Mouse (Mus musculus): ENCODE measurements around the gene Glce.

The Glce gene

DNA sequence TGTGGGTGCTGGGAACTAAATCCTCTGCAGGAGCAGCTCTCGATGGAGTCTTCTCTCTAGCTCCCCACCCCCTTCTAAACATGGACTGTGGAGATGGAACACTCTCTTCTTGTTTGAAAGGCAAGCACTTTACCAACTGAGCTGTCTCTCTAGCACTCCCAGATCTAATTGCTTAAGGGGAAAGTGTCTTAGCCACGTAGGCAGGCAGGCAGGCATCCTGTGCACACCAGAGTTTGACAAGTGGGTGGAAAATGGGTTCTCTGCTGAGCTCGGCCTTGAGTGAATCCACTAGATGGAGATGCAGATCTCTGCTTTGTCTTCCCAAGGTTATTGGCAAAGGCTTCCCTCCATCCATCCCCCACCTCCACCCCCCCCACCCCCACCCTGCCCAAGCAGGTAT is 94.4 kb downstream of the Glce start:
- no peak for DNase-seq (ENCODE audit: low read depth, low spot score)

DNA sequence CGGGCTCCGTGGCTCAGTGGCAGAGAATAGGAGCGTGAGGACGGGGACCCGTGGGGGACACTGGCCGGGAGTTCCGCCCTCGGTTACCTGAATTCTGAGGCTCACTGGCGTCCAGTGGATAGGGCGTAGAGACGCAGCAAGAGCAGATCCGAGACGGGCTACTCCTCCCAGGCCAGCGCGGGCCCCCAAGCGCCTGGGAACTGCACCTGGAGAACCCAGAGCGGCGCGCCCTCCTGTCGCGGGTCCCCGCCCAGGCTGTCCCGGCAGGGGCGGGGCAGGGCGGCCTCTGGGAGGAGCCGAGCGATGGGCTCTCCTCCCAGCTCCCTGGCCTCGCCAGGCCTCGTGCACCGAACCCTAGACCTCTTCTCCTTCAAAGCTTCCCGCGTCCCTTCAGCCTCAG is 95.9 kb downstream of the Glce start, which contains the start of gene Paqr5:
Gene Paqr5 (minus strand): TSS at position 257 of the 400 bp plus-strand sequence.
- no peak for DNase-seq (ENCODE audit: low read depth, low spot score)

DNA sequence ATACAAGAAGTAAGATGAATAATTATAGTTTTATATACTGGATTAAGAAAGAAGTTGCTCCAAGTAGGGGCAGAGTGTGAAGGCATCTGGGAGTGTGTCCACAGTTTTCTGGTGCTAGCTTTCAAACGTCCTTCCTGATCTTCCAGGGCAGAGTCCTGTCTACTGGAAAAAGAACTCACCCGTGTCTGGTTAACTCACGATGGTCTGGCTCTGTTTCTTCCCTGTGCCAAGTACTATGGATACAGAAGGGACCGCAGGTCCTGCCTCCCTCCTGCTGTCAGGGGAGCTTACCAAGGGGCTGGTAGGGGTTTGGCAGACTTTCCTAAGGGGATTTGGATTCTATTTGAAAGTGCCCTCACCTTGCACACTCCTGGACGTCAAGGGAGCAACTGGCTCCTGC is 97.4 kb downstream of the Glce start:
- DNase-seq (ENCODE audit: low read depth, low spot score) = no peak

DNA sequence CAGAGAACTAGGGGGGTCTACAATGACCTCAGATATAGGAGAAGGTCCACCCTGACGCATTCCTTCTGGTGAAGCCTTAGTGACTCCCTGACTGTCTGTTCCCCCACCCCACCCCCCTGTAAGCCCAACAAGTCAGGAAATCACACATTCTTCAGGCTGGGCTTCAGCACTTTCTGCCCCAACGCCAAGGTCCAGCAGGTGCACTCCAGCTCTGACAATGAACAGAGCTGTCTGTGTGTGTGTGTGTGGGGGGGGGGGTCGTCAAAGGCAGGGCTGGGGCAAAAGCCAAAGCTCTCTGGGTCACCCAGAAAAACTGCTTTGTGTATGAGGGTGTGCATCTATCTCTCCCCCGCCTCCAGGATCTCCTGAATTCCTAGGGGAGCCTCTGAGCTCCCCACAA is 98.6 kb downstream of the Glce start:
- DNase-seq (ENCODE audit: low read depth, low spot score) = no peak

DNA sequence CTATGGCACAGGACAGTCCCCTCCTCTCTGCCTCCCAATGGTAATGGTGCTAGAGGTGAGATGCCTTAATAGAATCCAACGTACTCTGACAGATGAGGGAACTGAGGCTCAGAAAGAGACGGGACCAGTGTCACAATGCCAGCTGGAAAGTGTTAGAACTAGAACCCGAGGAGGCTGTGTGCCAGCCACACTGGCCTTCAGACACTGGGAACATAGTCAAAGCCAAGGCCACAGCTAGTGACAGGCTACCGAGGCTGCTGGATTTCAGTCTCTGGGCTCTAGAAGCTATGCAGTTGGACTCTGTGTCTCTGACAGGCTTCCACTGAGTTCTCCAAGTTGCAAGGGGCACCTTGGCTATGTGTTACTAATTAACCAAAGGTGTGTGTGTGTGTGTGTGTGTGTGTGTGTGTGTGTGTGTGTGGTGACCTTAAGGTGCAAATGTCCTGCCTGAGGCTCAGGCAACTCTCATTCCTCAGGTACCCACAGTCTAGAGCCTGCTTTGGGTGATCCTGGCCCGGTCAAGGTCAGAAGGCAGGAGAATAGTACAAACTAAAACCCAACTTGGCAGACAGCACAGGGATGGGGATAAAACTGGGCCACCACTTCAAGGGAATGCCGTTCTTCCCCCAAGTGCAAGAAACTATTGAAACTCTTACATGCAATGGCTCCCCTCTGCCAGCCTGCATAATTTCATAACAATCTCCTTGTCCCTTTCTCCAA is 99.3 kb downstream of the Glce start:
- DNase-seq (ENCODE audit: low read depth, low spot score) = no peak

DNA sequence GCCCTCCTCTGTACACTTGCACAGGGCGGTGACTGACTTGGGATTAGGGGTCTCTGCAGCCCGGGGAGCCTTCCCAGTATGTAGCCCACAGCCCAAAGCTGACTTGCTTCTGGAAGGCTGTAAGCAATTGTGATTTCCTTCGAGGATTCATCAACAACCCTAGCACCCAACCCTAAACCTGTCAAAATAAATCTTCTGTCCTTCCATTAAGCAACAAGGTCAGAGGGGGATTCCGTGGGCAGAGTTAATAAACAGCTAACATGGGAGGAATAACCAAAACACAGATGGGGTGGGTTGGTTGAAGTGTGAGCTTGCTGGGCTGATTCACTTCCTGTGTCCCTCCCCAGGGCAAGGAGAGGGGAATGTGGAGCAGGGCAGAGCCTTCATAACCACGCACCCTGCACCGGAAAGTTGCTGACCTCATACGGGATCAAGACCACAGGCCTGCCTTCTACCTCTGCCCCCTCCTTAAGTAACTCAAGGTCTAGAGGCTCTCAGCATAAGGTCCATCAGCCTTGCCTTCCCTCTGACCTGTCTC is 100.8 kb downstream of the Glce start:
- no peak for DNase-seq (ENCODE audit: low read depth, low spot score)

DNA sequence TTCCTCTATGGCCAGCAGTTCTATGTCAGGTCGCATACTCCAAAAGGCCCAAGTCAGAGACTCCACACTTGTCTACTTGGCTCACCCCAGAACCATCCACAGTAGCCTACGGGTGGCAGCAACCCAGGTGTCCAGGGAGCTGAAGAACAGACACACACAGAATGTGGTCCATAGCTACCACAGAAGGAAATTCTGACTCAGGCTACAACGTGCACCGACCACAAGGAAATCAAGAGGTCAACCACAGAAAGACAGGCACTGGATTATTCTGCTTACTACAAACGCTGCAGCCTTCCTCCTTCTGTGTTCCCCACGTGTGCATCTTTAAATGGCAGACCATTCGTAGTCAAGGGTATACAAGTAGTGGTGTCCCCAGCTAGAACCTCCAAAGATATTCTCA is 102.2 kb downstream of the Glce start:
- no peak for DNase-seq (ENCODE audit: low read depth, low spot score)

DNA sequence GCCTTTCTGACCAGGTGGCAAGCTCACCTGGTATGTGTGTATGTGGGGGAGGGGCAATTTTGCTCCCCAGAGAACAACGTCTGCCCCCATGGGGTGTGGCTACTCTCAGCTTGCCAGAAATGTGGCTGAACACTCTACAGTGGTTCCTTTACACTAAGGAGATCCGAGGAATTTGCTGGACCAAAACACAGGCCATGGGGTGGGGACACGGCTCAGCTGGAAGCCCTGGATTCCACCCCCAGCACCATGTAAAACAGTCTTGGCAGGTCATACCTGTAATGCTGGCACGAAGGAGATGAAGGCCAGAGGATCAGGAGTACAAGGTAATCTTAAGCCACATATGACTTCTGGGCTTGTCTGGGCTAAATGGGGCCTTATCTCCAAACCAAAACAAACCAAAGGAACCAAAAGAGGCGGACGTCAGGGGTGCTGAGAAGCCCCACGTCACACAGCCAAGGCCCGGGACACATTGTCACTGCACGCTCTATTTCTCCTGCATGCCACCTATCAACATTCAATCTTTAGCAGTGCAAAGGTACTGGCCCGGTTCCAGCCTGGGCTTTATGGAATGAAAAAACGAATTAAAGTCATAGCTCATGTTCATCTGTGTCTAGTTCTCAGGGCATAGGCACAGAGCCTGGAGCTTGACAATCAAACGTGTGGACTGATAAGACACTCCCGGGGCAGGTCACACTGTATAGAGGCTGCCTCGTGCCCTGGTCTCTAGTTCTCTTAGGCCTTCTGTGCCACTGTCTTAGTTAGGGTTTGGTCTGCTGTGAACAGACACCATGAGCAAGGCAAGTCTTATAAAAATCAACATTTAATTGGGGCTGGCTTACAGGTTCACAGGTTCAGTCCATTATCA is 104.0 kb downstream of the Glce start:
- no peak for DNase-seq (ENCODE audit: low read depth, low spot score)

DNA sequence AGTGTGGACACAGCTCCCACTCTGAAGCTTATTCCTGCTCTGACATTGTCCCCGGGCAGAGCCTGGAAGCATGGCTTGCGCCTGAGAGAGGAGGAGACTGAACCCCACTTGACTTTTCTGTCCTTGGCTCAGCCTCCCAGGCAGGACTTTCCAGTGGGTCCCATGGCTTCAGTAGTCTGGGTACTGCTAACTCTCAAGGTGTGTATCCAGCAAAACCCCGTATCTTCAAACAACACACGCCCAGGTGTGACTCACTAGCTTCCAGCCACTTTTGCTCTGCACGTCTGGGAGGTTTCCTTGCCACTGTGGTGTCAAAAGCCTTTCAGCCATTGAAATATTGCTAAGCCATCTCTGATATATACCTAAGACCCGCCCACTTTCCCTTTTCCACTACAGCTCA is 105.1 kb downstream of the Glce start:
- DNase-seq (ENCODE audit: low read depth, low spot score) = no peak

DNA sequence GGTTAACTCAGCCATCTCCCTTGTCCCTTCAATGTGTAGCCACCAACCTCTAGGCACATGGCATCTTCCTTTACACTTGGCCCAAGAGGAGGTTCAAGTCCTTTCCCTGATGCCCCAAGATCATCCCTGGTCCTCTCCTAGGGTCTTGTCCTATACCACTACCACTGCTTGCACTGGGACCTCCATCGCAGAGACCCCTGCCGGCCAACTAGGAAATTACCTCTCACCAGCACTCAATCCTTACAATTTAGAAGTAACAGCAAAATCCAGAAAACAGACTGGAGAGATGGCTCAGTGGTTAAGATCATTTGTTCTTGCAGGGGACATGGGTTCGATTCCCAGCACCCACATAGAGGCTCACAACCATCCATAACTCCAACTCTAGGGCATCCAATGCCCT is 107.0 kb downstream of the Glce start:
- DNase-seq (ENCODE audit: low read depth, low spot score) = no peak

DNA sequence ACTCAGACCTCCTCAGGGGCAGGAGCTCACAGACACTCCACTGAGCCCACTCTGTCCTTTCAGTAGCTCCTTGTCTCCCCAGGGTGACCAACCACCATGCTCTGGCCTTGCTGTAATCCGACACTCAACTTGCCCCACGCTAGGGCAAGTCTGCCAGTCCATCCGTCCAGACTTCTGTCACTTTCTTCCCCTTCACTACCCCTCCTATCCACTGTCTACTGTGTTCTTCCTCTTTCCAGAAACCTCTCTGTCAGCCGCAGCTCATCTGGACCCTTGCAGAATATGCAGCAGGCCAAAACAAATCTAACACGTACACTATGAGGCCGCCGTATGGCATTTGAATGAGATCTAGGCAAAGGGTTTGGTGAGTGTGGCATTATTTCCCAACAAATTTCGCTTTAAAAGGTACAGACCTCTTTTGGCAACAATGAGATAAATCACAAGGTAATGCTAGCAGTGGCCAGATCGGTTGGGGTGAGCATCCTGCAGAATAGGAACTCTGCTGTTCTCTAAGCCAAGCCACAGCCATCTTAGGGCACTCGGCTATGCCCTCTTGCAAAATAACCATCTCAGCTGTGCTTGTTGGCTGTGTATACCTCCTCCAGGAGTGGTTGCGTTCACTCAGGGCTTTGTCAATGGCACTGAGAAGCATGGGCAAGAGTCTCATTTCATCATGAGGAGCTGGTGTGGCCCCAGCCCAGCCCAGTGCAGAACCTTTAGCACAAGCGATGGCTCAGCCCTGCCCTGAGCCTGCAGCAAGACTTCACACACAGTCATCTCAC is 108.9 kb downstream of the Glce start:
- no peak for DNase-seq (ENCODE audit: low read depth, low spot score)

DNA sequence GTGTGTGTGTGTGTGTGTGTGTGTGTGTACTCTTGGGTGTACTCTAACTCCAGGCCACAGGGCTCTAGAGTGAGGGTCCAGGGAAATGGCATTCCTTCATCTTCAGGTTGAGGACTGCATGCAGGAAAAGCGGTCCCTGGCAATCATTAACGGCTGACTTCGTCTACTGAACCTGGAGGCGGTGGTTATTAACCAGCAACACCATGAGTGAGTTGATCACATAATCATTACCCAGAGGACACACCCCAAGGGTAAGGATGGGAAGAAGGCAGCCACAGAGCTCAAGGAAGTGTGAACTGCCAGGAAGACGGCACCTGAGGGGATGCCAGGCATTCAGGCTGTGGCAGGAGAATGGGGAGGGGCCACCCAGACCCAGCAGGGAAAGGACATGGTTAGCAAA is 114.1 kb downstream of the Glce start:
- no peak for DNase-seq (ENCODE audit: low read depth, low spot score)
